Mouse (Mus musculus) cortical plate, adult 2 months (tissue): ENCODE measurements around the gene Nkx2-3. TPM values are rescaled to one million over a fixed set of nuclear protein-coding genes. Genes with fewer than 3 reads are reported as not detected.

Source experiments
- H3K27ac ChIP-seq: fragments of 200-500 bp; 2 replicates; pipeline ENCODE4 v1.5.1; 2012; ENCODE audit warnings: low read length, control low read depth, inconsistent platforms; ENCODE audit not compliant: insufficient read depth
- H3K4me1 ChIP-seq: fragments of 200-500 bp; 2 replicates; pipeline ENCODE4 v1.6.1; 2011; ENCODE audit warnings: low read length; ENCODE audit not compliant: control insufficient read depth, insufficient read depth
- H3K4me3 ChIP-seq: fragments of 200-500 bp; 2 replicates; pipeline ENCODE4 v1.5.1; 2011; ENCODE audit warnings: mild to moderate bottlenecking, low read length, control low read depth; ENCODE audit not compliant: insufficient read depth
- CTCF ChIP-seq: fragments of 200-500 bp; IDR thresholded peaks from 2 replicates; pipeline ENCODE4 v1.5.1; 2011; ENCODE audit warnings: mild to moderate bottlenecking, control low read depth, low read length; ENCODE audit not compliant: insufficient read depth; ENCODE audit errors: extremely low read depth
- POLR2A ChIP-seq: fragments of 200-500 bp; IDR thresholded peaks from 2 replicates; pipeline ENCODE4 v1.6.1; 2011; ENCODE audit warnings: mild to moderate bottlenecking, low read length, control low read depth; ENCODE audit not compliant: insufficient read depth; ENCODE audit errors: extremely low read depth
- polyA plus RNA-seq: library from polyadenylated mRNA; depleted of rRNA; stranded (reverse); fragments of >200 nt; gene quantifications from 2 replicates; pipeline ENCODE4 v1.2.3, GENCODE M21; 2012

Gene Nkx2-3
- polyA plus RNA-seq, 1 experiment = not detected

DNA sequence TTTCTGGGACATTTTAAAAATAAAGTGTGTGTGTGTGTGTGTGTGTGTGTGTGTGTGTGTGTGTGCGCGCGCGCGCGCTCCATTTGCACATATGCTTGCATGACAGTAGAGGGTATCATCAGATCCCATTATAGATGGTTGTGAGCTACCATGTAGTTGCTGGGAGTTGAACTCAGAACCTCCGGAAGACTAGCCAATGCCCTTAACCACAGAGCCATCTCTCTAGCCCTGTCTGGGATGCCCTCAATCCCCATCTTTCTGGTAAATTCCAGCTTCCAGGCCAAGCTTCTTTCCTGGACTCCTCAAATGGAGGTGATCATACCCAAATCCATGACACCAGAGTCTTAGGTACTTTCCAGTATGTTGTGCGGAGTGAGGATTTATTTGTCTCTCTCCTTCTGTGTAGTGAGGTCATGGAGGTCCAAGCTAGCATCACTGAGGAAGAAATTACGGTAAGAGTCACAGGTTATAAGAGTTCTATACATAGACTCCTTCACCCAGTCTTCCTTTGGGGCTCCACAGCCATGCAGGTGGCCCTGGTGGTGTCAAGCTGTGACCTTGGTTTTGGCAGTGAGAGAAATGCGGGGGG lies 5.7 kb downstream of the Nkx2-3 start:
- H3K4me1 ChIP-seq = no peaks in the 10 kb centered on the region
- H3K27ac ChIP-seq = no peak overlapping the region
- TF ChIP-seq POLR2A = no peak
- TF ChIP-seq CTCF = no peak
- no peak overlapping the region for H3K4me3 ChIP-seq

DNA sequence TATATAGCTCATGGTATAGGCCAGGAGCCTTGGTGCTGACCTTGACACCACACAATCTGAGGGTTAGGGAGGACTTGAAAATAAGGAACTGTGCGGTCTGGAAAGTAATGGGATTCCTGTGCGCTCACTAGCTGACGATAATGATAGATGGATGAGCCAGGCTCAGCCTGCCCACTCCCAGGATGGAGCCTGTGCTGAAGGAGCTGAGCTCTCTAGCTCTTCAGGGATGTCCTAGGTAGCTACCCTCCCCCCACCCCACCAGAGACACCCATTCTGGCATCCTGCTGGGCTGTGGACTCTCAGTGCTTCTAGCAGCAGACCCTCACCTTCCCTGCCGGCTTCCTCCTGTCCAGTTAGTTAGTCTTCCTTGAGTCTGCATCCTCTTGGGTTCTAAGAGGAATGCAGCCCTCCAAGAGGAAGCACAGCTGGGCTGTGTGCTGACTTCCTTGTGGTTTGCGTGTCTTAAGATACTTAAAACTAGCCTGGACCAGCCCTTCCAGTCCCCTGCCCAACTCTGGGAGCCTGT lies 6.4 kb downstream of the Nkx2-3 start:
- Histone ChIP-seq H3K27ac (no peak overlapping the region), H3K4me1 (no peaks in the 10 kb centered on the region), H3K4me3 (no peak overlapping the region)
- TF ChIP-seq POLR2A (no peak), CTCF (no peak)

DNA sequence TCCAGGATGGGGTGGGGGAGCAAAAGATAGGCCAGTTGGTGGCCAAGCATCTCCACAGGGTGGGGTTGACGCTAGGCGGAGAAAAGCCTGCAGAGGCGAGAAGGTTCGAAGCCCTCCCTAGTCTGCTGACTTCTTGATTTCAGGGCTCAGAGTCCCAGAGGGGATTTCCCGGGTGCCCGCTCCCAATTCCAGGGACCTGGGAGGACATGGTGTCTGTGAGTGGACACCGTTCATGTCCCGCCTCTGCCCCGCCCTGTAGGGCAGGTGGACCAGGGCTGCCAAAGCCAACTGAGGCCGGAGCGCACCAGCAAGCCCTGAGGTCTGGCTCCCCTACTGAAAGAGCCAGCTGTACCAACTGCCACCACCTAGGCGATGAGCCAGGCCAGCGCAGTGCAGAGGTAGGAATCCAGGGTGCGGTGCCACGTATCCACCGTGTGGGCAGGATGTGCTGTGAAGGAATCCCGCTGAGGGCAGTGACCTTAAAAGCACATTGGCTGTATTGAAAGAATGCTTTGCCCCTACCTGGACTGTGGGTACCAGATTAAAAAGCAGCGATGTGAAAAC lies 7.9 kb downstream of the Nkx2-3 start:
- TF ChIP-seq CTCF = no peak
- no peak for TF ChIP-seq POLR2A
- Histone ChIP-seq H3K4me3 (no peak overlapping the region), H3K4me1 (no peaks in the 10 kb centered on the region), H3K27ac (no peak overlapping the region)

DNA sequence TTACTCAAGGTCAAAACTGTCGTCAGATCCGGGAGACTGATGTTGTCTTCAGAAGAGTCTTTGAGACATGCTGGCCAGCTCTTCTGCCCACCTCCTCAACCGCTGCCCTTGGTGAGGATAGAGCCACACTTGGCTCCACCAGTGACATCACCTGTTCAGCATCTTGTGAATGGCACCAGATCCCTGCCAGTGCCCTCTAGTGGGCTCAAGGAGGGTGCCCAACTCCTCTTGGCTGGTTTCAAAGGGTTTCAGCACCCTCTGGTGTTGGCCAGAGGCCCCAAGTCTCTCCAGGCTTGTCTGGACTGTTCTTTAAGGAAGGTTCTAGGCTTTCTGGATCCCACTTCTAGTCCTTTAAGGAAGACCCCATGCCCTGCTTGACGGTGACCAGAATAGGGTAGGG lies 11.8 kb downstream of the Nkx2-3 start:
- no peak overlapping the region for H3K4me3 ChIP-seq
- H3K27ac ChIP-seq = no peak overlapping the region
- no peak for TF ChIP-seq POLR2A
- TF ChIP-seq CTCF = peak; percentile 75
- H3K4me1 ChIP-seq = no peaks in the 10 kb centered on the region

DNA sequence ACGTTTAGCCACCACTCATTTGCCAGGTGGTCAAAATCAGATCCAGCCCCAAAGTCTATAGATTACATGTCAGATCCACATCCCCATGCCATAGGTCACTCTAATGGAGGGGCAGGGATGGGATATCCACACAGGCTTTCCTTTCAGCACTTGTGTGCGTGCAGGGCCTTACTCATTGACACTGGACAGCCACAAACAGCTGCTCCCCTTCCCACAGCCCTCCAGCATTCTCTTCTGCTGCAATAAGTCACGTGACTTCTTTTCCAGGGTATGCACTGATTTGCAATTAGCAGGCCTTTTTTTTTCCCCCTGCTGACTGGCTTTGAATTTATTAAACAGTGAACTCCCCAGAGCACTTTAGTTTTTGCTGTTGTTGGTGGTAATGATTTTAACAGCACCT lies 14.0 kb downstream of the Nkx2-3 start:
- TF ChIP-seq POLR2A = no peak
- TF ChIP-seq CTCF = no peak
- Histone ChIP-seq H3K27ac (no peak overlapping the region), H3K4me3 (no peak overlapping the region), H3K4me1 (no peaks in the 10 kb centered on the region)

DNA sequence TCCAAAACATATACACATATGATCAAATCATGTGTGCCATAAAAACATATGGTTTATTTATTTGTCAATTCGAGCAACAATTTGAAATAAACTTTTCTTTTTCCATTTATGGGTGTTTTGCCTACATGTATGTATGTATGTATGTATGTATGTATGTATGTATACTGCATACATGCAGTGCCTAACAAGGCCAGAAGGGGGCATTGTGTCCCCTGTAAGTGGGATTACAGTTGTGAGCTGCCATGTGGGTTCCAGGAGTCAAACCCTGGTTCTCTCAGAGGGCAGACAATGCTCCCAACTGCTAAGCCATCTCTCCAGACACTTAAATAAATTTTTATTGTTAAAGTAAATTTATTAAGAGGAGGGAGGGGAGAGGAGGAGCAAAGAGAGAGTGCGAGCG lies 15.2 kb downstream of the Nkx2-3 start:
- TF ChIP-seq CTCF (no peak), POLR2A (no peak)
- Histone ChIP-seq H3K27ac (no peak overlapping the region), H3K4me1 (no peaks in the 10 kb centered on the region), H3K4me3 (no peak overlapping the region)

DNA sequence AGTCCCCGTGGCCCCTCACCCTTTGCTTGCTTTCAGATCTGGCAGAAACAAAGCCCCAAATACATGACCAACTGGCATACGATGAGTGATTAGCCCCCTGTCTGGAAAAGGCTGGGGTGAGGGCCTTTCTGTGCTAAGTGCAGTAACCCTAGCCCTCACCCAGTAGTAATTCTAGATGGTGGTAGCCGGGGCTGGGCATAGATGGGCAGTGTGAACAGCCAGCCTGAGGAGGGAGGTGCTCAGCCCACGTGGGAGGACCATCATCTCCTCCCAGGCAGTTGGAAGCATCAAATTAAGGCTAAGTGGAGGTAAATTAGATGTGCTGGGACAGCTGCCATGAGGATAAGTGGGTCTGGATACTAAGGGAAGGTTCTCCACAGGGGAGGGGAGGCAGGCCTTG lies 17.0 kb downstream of the Nkx2-3 start:
- Histone ChIP-seq H3K27ac (no peak overlapping the region), H3K4me1 (no peaks in the 10 kb centered on the region), H3K4me3 (no peak overlapping the region)
- TF ChIP-seq POLR2A (no peak), CTCF (no peak)

DNA sequence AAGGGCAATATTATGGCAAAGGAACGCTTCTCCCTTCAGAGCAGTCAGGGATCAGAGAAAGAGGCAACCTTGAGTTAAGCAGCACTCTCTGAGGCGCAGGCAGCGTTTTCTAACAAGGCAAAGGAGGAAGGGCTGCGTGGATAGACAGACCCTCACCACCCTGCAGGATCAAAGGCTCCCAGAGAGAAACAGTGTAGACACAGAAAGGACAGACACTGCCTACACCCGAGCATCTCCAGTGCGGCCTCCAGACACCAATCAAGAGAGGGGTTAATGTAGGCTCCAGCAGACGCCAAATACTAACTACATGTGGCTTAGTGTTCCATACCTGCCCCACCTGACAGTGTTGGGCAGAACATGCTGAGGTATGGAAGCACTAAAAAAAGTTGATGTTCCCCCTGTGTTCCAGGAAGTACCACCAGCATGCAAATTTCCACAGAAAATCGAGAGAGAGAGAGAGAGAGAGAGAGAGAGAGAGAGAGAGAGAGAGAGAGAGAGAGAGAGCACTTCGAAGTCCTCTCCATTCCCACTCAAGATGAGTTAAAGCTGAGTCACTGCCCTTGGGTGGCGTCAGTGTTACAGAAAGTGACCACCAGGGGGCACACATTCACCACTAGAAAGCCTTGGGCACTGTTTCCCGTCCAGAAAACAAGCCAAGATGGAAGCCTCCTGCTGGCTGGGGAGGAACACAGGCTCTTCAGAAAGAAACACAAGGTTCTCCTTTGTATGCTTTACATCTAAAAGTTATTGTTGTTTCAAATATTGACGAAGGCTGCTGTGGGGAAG lies 18.5 kb downstream of the Nkx2-3 start:
- Histone ChIP-seq H3K4me1 (no peaks in the 10 kb centered on the region), H3K27ac (no peak overlapping the region), H3K4me3 (no peak overlapping the region)
- TF ChIP-seq POLR2A = no peak
- peak; percentile 87 for TF ChIP-seq CTCF

DNA sequence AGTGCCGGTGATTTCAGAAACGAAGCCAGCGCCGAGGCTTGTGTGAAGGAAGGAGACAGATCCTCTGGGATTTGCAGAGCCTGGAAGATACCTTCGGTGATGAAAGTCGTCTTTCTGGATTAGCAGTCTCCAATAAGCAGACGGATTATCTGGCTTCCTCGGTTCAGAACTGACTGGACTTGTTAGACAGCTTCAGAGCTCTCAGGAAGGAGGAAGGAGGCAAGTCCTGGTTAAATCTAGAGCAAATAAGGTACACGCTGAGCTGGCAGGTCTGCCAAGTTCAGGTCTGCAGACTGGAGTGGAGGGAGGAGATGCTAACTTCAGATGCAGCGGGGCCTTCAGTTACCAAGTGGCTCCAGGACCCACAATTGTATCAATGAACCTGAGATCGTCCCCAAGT lies 29.7 kb downstream of the Nkx2-3 start:
- no peak overlapping the region for H3K27ac ChIP-seq
- TF ChIP-seq CTCF (no peak), POLR2A (no peak)
- H3K4me3 ChIP-seq = no peak overlapping the region
- H3K4me1 ChIP-seq = no peaks in the 10 kb centered on the region
